In genomic region chr17:68841097-68841891, GRCm38 (mm10) we compare ENCODE assay signal across 8 mouse cellular contexts. TPM values are rescaled to one million over a fixed set of nuclear protein-coding genes. Genes with fewer than 3 reads are reported as not detected.
DNase-seq lines count a peak whose midpoint lies in the region; ATAC-seq and TF ChIP-seq lines count a peak whose summit lies in the region.

No protein-coding gene starts in this region.

- peak overlapping the region; percentile 54 for H3K4me3 ChIP-seq in intestine, postnatal 0 days (ENCODE audit: low read depth, low read length)
- peak overlapping the region; percentile 55 for H3K4me3 ChIP-seq in limb, embryonic 12.5 days (replicated peaks)
- peak overlapping the region; percentile 55 for H3K4me3 ChIP-seq in midbrain, embryonic 14.5 days (replicated peaks; ENCODE audit: low read depth, low read length)
- peak overlapping the region; percentile 52 for H3K4me3 ChIP-seq in stomach, postnatal 0 days (ENCODE audit: low read depth, low read length)

- TF ChIP-seq EP300 in stomach, postnatal 0 days (optimal IDR thresholded peaks at IDR 0.05) = no peak

- H3K9me3 ChIP-seq in intestine, postnatal 0 days (ENCODE audit: control insufficient read depth) = no peaks in the 10 kb centered on the region
- no peaks in the 10 kb centered on the region for H3K9me3 ChIP-seq in limb, embryonic 12.5 days
- H3K9me3 ChIP-seq in midbrain, embryonic 14.5 days (ENCODE audit: control insufficient read depth, low read length) = no peaks in the 10 kb centered on the region
- no peaks in the 10 kb centered on the region for H3K9me3 ChIP-seq in stomach, postnatal 0 days (ENCODE audit: control insufficient read depth, low read length)

- ATAC-seq in intestine, postnatal 0 days = peak; percentile 75
- 0 out of 2 replicates have a peak, but pooled peaks have one; percentile 33 for ATAC-seq in limb, embryonic 12.5 days (ENCODE audit: insufficient number of reproducible peaks, insufficient read depth, low FRiP score, low TSS enrichment, low read depth)
- ATAC-seq in midbrain, embryonic 14.5 days (ENCODE audit: low FRiP score, low TSS enrichment) = peak; percentile 65
- ATAC-seq in stomach, postnatal 0 days (ENCODE audit: low FRiP score, low TSS enrichment) = peak; percentile 57

- 0 out of 2 replicates have a peak, but pooled peaks cover 3% of the 10 kb centered on the region for H3K4me1 ChIP-seq in intestine, postnatal 0 days (replicated peaks; ENCODE audit: control insufficient read depth, insufficient read depth, low read length)
- H3K4me1 ChIP-seq in limb, embryonic 12.5 days (replicated peaks) = peaks cover 35% of the 10 kb centered on the region
- H3K4me1 ChIP-seq in midbrain, embryonic 14.5 days (ENCODE audit: control insufficient read depth, insufficient read depth, low read length) = peaks cover 25% of the 10 kb centered on the region
- H3K4me1 ChIP-seq in stomach, postnatal 0 days (replicated peaks; ENCODE audit: control insufficient read depth, insufficient read depth) = peaks cover 6% of the 10 kb centered on the region; the same call in 1 of the 2 replicates

- TF ChIP-seq CTCF in intestine, postnatal 0 days (IDR thresholded peaks at IDR 0.05; ENCODE audit: low read depth) = peak; percentile 81
- peak; percentile 72 for TF ChIP-seq CTCF in stomach, postnatal 0 days (IDR thresholded peaks at IDR 0.05; ENCODE audit: low read depth)

- WGBS in intestine, postnatal 0 days = under 1% methylated on average over 65 of the region's 75 CpGs
- WGBS in limb, embryonic 12.5 days = under 1% methylated on average over 75 of the region's 75 CpGs
- WGBS in midbrain, embryonic 14.5 days = under 1% methylated on average over 75 of the region's 75 CpGs
- WGBS in stomach, postnatal 0 days = under 1% methylated on average over 74 of the region's 75 CpGs

- peak overlapping the region; percentile 17; the same call in 1 of the 2 replicates for H3K9ac ChIP-seq in intestine, postnatal 0 days (ENCODE audit: low read depth, low read length)
- H3K9ac ChIP-seq in limb, embryonic 12.5 days (replicated peaks) = peak overlapping the region; percentile 67
- H3K9ac ChIP-seq in midbrain, embryonic 14.5 days (replicated peaks; ENCODE audit: low read length) = peak overlapping the region; percentile 66
- peak overlapping the region; percentile 35; the same call in 1 of the 2 replicates for H3K9ac ChIP-seq in stomach, postnatal 0 days (ENCODE audit: low read length)

- intact Hi-C loops in gastrocnemius, postnatal 36 days (cut with DNase I) = loop anchor here (5.0 to 10.0 kb wide), 2 partner anchors 664 to 976 kb away; no protein-coding TSS in a partner anchor

- peaks cover 50% of the 10 kb centered on the region for H3K27me3 ChIP-seq in intestine, postnatal 0 days (replicated peaks; ENCODE audit: control insufficient read depth, insufficient read depth, low read length)
- H3K27me3 ChIP-seq in limb, embryonic 12.5 days = peaks cover 63% of the 10 kb centered on the region
- H3K27me3 ChIP-seq in midbrain, embryonic 14.5 days (ENCODE audit: control insufficient read depth, insufficient read depth, low read length) = peaks cover 12% of the 10 kb centered on the region; the same call in 1 of the 2 replicates
- H3K27me3 ChIP-seq in stomach, postnatal 0 days (ENCODE audit: control insufficient read depth, insufficient read depth, low read length) = peaks cover 27% of the 10 kb centered on the region

- no peaks in the 10 kb centered on the region for H3K36me3 ChIP-seq in intestine, postnatal 0 days (ENCODE audit: control insufficient read depth, insufficient read depth)
- no peaks in the 10 kb centered on the region for H3K36me3 ChIP-seq in limb, embryonic 12.5 days
- H3K36me3 ChIP-seq in midbrain, embryonic 14.5 days (ENCODE audit: control insufficient read depth, insufficient read depth, low read length) = no peaks in the 10 kb centered on the region
- H3K36me3 ChIP-seq in stomach, postnatal 0 days (ENCODE audit: control insufficient read depth, insufficient read depth, low read length) = no peaks in the 10 kb centered on the region

- peak overlapping the region; percentile 99 for H3K4me2 ChIP-seq in intestine, postnatal 0 days (replicated peaks; ENCODE audit: low read depth)
- H3K4me2 ChIP-seq in limb, embryonic 12.5 days = peak overlapping the region; percentile 99
- peak overlapping the region; percentile 97 for H3K4me2 ChIP-seq in midbrain, embryonic 14.5 days (ENCODE audit: low read length)
- peak overlapping the region; percentile 99 for H3K4me2 ChIP-seq in stomach, postnatal 0 days (replicated peaks; ENCODE audit: low read depth)

- DNase-seq in adrenal gland, postnatal 36 days = peak; percentile 82 to 86
- DNase-seq in embryo, embryonic 11.5 days (ENCODE audit: low read depth, low spot score) = peak; percentile 44
- DNase-seq in gastrocnemius, postnatal 36 days = peak; percentile 34 to 52
- peak; percentile 87 for DNase-seq in midbrain, embryonic 14.5 days
- peak; percentile 73 for DNase-seq in stomach, postnatal 0 days (ENCODE audit: low spot score)
- DNase-seq in spleen, postnatal 36 days (ENCODE audit: low spot score in 2 of 2) = no peak

- H3K27ac ChIP-seq in intestine, postnatal 0 days (ENCODE audit: low read depth, low read length) = no peak overlapping the region
- no peak overlapping the region for H3K27ac ChIP-seq in limb, embryonic 12.5 days
- H3K27ac ChIP-seq in midbrain, embryonic 14.5 days (replicated peaks; ENCODE audit: low read depth, low read length) = 0 out of 2 replicates have a peak overlapping the region, but pooled peaks have one; percentile 5
- no peak overlapping the region for H3K27ac ChIP-seq in stomach, postnatal 0 days (replicated peaks)

RNA-seq across cellular contexts. Expression of gene Tmem200c, which starts 14.9 kb away (rescaled TPM):
- total RNA-seq in adrenal gland, postnatal 36 days (2021) = under 1 TPM; 0.53 to 0.66 TPM
- total RNA-seq in gastrocnemius, postnatal 36 days (2021) = under 1 TPM; 0.20 to 0.28 TPM
- polyA plus RNA-seq in intestine, postnatal 0 days (2015; fragmentation: Nextera tagmentation; extraction: Ambion mirVana) = 0.10 and 0.25 TPM in 2 replicates
- polyA plus RNA-seq in limb, embryonic 12.5 days (2016; fragmentation: Nextera tagmentation; extraction: Ambion mirVana) = 3.5 and 4.3 TPM in 2 replicates
- polyA plus RNA-seq in midbrain, embryonic 14.5 days (2014; fragmentation: Nextera tagmentation; extraction: Ambion mirVana) = 4.0 and 4.2 TPM in 2 replicates
- 0.15 and 0.16 TPM in 2 replicates for polyA plus RNA-seq in stomach, postnatal 0 days (2015; fragmentation: Nextera tagmentation; extraction: Ambion mirVana)

Comparison
In these comparisons a context has a peak if more than half of its experiments do, and no peak if none do; other contexts are left out.
1. DNase-seq: peak in adrenal gland, postnatal 36 days (2 of 2), embryo, embryonic 11.5 days (single experiment), gastrocnemius, postnatal 36 days (2 of 2), midbrain, embryonic 14.5 days (single experiment) and stomach, postnatal 0 days (single experiment); none in spleen, postnatal 36 days (0 of 2).
2. H3K9ac ChIP-seq: peak in every context shown above with its lines; median percentile 67 in limb, embryonic 12.5 days; 66 in midbrain, embryonic 14.5 days; 35 in stomach, postnatal 0 days; 17 in intestine, postnatal 0 days.
3. Peak in every context shown above with its lines, with median percentiles within 50 percentile points of each other: ATAC-seq, H3K4me2 ChIP-seq and H3K4me3 ChIP-seq.